Mouse (Mus musculus): ENCODE data around the gene Gdf15.

DNA sequence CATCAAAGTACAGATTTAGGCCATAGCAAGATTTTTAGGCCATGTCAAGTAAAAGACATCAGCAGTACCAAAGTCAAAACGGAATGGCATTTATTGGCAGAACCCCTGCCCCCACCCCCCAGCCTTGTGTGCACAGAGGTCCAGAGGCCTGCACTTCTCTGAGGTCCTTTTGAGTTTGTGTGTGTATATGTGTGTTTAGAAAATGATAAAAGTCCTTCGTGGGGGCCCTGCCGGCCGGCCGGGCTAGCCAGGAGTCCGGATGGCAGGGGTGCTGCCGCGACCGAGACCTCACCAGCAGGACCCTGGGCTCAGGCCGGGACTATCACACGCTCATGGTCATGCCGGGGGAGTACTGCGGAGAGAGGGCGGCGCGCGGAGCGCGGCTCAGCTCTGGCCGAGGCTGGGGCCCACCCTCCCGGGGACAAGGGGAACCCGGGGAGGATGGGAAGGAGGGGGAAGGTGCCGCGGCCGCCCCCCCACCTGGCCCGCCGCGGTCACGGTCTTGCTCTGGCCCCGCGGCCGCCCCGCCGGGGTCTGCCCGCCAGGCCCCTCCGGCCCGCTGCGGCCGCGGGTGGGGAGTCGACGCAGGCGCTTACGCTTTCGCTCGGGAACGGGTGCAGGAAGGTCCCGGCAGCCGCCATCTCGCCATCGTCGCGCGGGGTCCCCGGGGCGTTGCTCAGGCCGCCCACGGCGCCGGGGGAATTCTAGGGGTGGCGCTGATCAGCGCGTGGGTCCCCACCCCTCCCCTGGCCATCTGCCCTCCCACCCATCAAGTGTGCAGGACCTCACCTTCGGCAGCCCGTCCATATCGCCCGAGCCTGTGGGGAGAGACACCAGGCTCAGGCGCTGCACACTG lies 34.6 kb downstream of the Gdf15 start:
- TF ChIP-seq CTCF (IDR thresholded peaks at IDR 0.05; ENCODE audit: control insufficient read depth, insufficient read depth, low read length) = no peak
- no peak for TF ChIP-seq POLR2A (IDR thresholded peaks at IDR 0.05; ENCODE audit: borderline replicate concordance, control insufficient read depth, low read depth, low read length)
